Mouse (Mus musculus) lung, postnatal 0 days (tissue): ENCODE measurements around the gene Sertad2.

Experiments used
- CTCF ChIP-seq: IDR thresholded peaks from 2 replicates; pipeline ENCODE4 v1.5.1; 2016; ENCODE audit warnings: antibody characterized with exemption, mild to moderate bottlenecking
- EP300 ChIP-seq: IDR thresholded peaks from 2 replicates; pipeline ENCODE4 v1.6.1; 2016; ENCODE audit warnings: antibody characterized with exemption, mild to moderate bottlenecking, control low read depth

DNA sequence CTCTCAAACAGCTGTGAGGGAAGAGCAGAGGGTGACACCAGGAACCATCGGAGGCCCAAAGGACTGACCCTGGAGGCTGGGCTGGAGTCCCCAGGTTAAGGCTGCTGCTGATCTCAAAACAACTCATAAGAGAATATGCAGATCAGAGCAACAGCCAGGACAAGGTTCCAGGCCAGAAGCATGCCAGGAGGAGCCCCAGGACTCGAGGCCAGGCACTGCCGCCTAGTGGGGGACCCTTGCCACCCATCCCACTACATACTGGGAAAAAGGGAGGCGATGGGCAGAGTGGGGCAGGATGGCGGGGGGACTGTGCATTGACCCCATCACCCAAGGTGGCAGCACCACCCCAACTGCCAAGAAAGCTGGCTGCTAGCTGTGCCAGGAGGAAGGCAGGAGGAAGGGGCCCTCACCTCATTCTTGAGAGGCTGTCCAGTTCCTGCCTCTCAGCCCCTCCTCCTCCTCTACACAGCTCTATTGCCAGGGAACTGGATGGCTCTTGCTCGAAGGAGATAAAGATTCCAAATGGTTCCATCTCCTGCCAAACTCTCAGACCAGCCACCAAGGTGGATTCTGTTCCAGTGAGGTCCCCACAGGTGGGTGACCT lies 128.8 kb downstream of the Sertad2 start:
- TF ChIP-seq CTCF: peak; percentile 68
- TF ChIP-seq EP300: no peak
